Mouse (Mus musculus) erythroblast, embryonic 14.5 days (primary cell): ENCODE results near the gene Cyp4a30b. TPM values are rescaled to one million over a fixed set of nuclear protein-coding genes. Genes with fewer than 3 reads are reported as not detected.

Experiments
- H3K27me3 ChIP-seq: 2 replicates; pipeline ENCODE4 v1.6.1; 2012; ENCODE audit warnings: inconsistent platforms; ENCODE audit not compliant: control insufficient read depth
- H3K36me3 ChIP-seq: 2 replicates; pipeline ENCODE4 v1.6.1; 2012; ENCODE audit warnings: mild to moderate bottlenecking, inconsistent platforms; ENCODE audit not compliant: control insufficient read depth
- H3K4me1 ChIP-seq: 2 replicates; pipeline ENCODE4 v1.6.1; 2012; ENCODE audit warnings: inconsistent platforms; ENCODE audit not compliant: control insufficient read depth
- H3K4me3 ChIP-seq: replicated peaks from 2 replicates; pipeline ENCODE3; 2012; ENCODE audit warnings: moderate library complexity, mild to moderate bottlenecking, inconsistent platforms
- H3K9me3 ChIP-seq: 2 replicates; pipeline ENCODE4 v1.6.1; 2012; ENCODE audit warnings: low read length, inconsistent platforms, mixed read lengths; ENCODE audit not compliant: control insufficient read depth
- GATA1 ChIP-seq: IDR thresholded peaks from 2 replicates; pipeline ENCODE4 v1.6.1; 2012; ENCODE audit warnings: low read length, inconsistent platforms, mixed read lengths
- TAL1 ChIP-seq: IDR thresholded peaks from 3 replicates; pipeline ENCODE4 v1.6.1; 2012; ENCODE audit warnings: low read length, inconsistent platforms, mixed read lengths
- polyA plus RNA-seq: library from polyadenylated mRNA; stranded (reverse); fragments of >175 nt; gene quantifications from 2 replicates; pipeline ENCODE4 v1.2.3, GENCODE M21; 2012

Cyp4a30b gene
- polyA plus RNA-seq, 1 experiment = not detected

- Histone ChIP-seq H3K27me3 (no peaks in the 10 kb centered on the region), H3K36me3 (no peaks in the 10 kb centered on the region), H3K4me3 (no peak overlapping the region), H3K9me3 (no peaks in the 10 kb centered on the region), H3K4me1 (no peaks in the 10 kb centered on the region)
- TF ChIP-seq TAL1 (no peak), GATA1 (no peak)
These were observed 67.0 kb downstream of the Cyp4a30b start for GRCm38 (mm10) chr4:115519444-115519843.

Other genes starting within 250 kb of the Cyp4a30b start
- not detected in 2 replicates for gene Cyp4a29, start 210.5 kb upstream of the Cyp4a30b start, polyA plus RNA-seq
- not detected in 2 replicates for gene Cyp4a12a, start 153.6 kb upstream of the Cyp4a30b start, polyA plus RNA-seq
- gene Cyp4a12b, start 41.0 kb upstream of the Cyp4a30b start, polyA plus RNA-seq = not detected in 2 replicates
- not detected in 2 replicates for gene Cyp4a14, start 43.5 kb downstream of the Cyp4a30b start, polyA plus RNA-seq
- gene Cyp4a10, start 65.7 kb downstream of the Cyp4a30b start, polyA plus RNA-seq = not detected in 2 replicates
- gene Cyp4a31, start 111.0 kb downstream of the Cyp4a30b start, polyA plus RNA-seq = not detected in 2 replicates
- gene Cyp4a32, start 148.4 kb downstream of the Cyp4a30b start, polyA plus RNA-seq = not detected in 2 replicates
- gene Cyp4b1, start 195.1 kb downstream of the Cyp4a30b start, polyA plus RNA-seq = 0.04 TPM in 1 of 2 replicates, not detected in the other